Mouse (Mus musculus) lung, postnatal 14 days (tissue): ENCODE data around the gene Dock2.
A peak's percentile ranks its signal among the peaks of the same experiment; 100 is the strongest.
"Not testable (repeated sequence)": the region's sequence is repeated elsewhere in the genome, so short reads cannot be mapped to it uniquely, and the experiment has no call there.

Experiments used
- DNase-seq: peaks from one replicate; pipeline ENCODE4 v3.0.0; 2021

The Dock2 gene

DNA sequence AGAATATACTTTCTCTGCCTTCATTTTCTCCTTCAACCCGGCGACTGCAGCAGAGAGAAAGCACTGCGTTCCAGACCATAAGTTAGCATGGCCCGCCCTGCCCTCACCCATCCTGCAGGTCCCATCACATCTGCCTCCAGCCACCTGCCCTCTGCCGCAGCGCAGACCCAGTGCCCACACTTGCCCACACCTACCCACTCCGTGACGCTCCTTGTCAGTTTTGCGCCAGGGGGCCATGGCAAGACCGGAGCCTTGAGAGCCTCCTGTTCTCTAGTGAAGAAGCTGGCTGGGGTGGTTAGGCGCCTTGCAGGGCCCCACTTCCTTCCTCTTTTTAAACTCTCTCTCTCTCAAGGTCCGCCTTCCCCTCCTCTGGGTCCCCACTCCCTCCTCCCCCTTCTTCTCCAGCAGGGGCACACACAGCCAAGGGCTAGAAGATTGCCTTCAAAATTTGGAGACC is at the start of gene Dock2:
Gene Dock2 (minus strand): TSS at position 306 of the 457 bp plus-strand sequence.
- DNase-seq: peak; percentile 38

DNA sequence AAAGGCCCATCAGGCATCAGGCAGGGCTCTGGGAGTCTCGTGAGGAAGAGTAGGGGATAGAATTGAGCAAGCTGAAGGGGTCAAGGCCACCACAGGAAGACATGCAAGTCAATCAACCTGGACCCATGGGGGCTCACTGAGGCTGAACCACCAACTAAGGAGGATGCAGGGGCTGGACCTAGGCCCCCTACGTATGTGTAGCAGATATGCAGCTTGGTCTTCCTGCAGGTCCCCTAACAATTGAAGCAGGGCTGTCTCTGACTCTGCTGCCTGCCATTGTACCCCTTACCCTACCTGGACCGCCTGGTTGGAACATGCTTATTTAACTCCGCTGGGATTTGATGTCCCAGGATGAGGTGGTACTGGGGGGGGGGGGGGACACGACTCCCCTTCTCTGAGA is 49.0 kb upstream of the Dock2 start:
- no peak for DNase-seq

DNA sequence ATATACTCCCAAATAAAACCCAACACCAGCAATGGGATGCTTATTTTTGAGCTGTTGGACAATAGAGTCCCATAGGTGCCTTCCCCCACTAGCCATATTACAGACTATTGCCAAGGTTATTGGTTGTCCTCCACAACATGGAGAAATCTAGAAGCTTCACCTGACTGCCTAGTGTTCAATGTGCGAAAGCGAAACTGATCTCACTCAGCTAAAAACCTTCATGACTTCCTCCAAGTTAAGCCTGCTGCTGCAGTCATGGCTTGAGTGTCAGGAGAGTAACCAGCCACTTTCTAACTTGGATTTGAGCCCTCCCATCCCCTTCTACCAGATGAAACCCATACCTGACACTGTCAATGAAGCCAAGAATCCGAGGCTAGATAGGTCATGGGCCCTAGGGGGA is 44.1 kb upstream of the Dock2 start:
- no peak for DNase-seq

DNA sequence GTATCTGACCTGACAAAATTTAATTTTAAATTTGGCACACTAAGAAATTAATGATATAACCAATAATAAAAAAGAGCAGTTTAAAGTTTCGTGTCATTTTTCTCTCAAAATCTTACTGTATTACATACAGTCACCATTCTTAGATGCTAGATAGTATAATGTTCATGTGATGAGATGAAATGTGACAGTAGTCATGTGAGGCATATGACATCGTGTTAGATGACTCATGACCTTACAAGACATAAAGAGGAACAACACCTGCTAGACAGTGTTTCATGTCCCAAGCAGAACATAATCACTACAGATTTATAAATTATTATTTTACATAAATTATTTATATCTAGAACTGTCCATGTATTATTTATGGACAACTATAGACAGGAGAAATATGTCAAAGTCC is 43.2 kb upstream of the Dock2 start:
- no peak for DNase-seq

DNA sequence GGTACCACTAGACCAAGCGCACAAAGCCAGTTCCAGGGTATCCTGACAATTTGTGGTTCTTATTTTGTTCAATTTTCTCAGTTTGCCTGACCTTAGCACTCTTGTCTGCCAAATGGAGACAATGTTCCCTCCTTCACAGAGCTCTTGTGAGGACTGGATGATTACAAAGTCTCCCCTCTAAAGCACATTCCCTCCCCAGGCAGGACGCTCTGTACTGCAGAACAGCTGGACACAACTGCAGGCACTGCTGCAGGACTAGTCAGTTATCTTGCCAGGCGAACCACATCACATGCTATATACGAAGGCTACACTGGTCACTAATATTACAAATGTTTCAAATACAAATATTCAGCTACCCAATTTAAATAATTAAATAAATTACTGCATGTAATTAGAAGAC is 41.1 kb upstream of the Dock2 start:
- no peak for DNase-seq

DNA sequence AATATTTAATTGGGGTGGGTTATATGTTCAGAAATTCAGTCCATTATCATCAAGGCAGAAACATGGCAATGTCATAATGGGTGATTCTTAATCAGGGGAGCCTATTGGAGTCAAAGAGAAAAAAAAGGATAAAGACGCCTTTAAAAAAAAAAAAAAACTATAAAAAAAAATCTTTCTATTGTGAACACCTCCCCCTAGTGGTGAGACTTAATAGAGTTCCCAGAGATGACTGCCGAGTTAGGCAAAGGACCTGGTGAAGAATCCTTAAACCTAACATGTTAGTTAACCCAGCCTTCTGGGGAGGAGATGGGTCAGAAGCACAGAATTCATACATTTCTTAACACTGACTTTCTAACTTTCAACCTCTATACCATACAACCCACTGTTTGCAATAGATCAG is 31.1 kb upstream of the Dock2 start:
- DNase-seq: peak; percentile 3

DNA sequence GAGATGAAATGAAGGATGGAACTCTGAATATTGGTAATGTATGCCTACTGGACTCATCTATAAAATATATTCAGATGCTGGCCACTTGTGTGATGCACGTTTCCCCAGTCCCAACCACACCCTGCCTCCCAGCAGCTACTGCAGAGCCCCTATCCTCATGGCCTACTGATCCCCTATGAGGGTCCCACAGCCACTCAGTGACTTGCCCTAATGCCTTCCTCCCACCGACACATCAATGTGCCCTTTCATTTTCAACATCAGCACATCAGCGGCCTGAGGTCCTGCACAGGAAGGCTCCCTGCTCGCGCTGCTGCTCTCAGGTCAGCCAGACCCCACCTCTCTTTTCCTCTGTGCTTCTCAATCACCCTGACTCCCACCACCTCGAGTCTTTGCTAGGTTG is 30.6 kb upstream of the Dock2 start:
- DNase-seq: no peak

DNA sequence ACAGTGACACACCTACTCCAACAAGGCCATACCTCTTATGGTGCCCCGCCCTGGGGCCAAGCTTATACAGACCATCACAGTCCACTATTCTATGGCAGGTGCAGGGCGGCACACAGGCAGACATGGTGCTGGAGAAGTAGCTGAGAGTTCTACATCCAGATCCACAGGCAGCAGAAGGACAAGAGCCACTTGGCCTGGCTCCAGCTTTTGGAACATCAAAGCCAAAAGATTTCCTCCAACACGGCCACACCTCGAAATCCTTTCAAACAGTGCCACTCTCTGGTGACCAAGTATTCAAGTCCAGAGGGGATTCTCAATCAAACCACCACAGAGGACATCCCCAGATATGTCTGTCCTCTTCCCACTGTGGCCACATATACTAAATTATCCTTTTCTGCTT is 21.3 kb upstream of the Dock2 start:
- DNase-seq: not testable (repeated sequence)

DNA sequence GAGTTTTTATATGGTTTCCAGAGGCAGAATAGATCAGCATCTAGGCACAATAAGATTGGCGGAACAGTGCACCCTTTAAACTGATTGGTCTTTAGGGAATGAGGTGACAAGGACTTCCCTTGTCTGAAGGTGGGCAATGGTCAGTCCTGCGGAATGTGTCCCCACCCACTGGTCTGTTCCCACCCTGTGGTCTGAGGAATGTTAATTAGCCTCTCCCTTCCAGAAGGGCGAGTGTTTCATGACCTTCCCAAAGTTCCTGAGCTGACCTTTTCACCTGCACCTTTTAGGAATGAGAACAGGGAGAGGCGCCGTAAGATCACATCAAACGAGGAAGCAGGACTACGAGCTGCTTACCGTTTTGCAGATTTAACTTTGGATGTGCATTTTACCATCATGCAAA is 14.4 kb upstream of the Dock2 start:
- not testable (repeated sequence) for DNase-seq

DNA sequence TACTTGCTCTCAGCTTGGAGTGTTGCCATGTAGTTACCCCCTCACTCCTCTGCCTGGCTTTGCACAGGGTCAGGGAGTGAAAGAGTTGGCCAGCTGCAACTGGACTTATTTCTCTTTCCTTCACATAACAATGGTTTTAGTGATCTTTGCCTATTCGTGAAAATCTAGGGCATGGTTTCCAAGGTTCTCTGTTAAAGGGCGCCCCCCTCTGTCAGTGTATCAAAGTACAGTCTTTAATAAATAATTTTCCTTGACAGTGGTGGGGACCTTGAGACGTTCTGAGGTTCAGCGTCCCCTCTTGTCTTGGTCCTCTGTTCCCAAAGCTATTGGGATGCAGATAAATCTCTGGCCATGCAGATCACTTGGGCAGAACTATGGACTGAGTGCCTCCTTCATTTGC is 12.4 kb upstream of the Dock2 start:
- DNase-seq: no peak

DNA sequence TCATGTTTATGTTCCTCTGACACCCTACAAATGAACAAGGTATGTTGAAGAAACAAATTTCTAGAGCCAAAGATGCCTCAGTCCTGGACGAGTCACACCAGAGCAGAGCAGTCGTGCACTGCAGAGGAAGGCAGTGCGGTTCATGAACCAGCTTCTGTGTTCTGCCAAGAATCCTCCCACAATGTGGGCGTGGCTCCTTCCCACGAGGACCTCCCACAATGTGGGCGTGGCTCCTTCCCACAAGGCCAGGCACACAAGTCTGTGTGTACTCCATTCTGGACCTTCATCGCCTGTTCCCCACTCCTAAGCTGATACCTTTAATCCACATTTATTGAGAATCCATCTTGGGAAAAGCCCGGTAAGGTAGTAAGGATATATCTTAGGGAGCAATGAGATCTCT is 8.2 kb upstream of the Dock2 start:
- DNase-seq: no peak

DNA sequence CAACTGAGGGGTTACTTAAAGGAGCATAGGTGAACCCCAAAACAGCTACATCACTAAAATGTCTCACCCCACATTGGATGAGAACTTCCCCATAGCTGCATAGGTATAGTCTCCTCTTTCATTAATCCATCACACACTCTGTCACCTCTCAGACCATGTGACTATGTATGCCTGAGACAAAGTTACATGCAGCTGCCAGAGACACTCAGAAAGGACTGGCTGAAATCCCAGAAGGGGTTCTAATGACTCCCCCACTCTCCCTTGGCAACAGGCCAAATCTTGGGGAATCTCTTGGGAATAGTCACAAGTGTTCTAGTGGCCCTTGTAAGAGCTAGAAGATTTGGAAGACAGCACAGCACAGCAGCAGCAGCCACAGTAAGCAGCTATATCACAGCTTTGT is 1.2 kb upstream of the Dock2 start:
- DNase-seq: no peak

DNA sequence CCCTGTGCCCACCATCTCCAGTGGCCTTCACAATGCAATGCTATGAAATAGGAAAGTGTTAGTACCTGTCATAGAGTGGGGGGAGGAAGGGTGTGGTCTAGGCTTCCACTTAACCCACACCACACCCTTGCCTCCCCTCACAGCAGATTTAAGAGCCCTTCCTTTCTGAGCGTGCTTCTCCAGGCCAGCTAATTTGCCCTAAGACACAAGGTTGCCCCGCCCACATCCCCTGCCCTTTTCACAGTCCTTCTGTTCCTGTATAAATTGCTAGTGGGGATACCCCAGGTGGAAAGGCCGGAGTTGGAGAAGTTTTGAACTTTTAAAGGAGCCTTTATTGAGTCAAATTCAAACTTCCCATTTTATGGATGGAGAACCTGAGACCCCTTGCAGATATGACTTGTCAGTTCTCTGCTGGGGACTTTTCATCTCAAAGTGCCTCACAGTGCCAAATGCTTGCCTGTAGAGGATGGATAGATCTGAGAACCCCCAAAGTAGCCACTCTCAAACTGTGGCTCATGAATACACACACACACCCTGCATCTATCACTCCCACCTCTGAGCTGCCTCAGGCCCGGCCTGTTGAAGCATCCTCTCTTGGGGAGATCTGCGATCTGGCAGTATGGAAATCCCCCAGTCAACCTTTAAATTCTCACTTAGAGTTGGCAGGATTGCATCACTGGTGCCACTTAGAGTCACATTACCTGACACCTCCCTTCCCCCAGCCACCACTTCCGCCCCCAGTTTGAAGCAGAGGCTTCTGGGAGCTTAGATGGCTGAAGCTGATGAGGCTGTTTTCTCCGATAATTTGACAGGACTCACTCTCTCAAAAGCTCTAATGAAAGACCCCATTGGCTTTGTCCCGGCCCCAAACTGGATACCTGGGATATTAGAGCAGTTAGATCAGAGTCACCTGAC is 919 bp downstream of the Dock2 start:
- DNase-seq: peak; percentile 41

DNA sequence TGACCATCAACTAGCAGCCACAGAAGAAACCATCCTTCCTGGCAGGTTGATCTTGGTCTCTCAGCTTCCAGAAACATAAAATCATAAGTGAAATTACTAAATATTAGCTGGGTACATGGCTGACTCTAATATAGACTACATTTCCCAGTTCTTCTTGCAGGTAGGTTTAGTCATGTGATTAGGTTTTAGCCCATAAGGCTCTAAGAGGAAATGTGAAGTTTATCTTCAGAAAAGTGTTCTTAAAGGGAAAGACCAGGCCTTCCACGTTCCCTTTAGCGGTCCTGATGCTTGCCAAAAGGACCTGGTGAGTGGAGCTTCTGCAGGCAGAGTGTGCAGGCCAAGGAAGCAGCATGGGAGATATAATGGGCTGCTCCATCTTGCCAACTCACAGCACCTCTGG is 2.9 kb downstream of the Dock2 start:
- no peak for DNase-seq

DNA sequence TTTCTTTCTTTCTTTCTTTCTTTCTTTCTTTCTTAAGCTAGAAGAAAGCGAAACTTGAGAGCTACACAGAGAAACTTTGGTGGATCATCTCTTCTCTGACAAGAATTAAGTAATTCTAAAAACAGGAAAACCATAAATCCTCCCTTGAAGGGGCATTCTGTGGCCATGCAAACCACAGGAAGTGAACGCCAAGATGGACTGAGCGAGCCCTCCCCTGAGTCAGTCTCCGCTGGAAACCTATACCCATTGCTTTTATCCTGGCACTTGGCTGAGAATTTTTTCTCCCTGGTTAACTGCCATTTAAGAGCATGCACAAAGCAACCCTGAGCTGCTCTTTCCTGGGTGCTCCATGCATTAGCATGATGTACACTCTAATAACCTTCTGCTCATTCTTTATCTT is 3.7 kb downstream of the Dock2 start:
- DNase-seq: no peak

DNA sequence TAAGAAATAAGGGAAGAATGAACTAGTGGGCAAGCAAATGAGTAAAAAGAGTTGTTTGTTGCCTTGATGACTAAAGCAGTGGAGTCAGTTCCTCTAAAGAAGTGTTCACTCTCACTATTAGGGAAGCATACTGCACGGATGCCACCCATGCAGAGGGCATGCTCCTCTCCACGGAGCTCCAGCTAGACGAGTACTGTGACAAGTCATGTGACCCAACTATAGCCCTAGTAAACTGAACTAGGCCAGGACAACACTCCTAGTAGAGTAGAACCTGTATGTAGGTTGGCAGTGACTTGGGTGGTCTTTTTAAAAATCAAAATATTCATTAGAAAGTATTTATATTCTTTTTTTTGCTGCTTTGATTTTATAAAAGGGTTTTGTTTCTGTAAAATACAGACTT is 5.3 kb downstream of the Dock2 start:
- no peak for DNase-seq

DNA sequence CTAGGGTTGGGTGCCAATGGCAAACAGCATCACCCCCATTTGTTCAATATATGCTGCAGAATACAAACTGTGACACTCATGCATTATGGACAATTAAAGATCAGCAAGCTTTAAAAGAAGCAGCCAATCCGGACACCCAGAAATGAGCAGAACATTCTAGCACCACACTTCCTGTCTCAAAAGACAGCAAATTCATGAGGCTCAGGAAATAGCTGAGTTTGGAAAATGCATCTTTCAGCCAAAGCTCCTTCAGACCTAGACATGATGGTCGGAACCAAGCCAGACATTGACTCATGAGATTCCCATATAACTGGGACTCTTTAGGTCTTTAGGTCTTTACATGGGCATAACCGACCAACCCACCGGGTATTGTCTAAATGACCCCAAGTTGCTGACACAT is 6.2 kb downstream of the Dock2 start:
- no peak for DNase-seq

DNA sequence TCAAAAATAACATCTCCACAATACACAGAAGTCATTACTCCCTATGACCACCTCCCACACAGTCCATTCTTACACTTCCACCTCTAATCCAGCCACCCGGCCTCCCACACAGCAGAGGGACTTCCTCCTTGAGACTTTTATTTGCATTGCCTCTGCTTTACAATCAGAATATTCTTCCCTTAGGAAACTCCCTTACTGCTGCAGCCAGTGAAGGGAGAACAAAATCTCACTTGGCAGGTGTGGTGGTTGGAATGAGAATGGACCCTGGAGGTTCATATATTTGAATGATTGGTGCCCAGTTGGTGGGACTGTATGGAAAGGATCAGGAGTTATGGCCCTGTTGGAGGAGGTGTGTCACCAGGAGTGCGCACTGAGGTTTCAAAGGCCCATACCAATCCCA is 7.6 kb downstream of the Dock2 start:
- no peak for DNase-seq

DNA sequence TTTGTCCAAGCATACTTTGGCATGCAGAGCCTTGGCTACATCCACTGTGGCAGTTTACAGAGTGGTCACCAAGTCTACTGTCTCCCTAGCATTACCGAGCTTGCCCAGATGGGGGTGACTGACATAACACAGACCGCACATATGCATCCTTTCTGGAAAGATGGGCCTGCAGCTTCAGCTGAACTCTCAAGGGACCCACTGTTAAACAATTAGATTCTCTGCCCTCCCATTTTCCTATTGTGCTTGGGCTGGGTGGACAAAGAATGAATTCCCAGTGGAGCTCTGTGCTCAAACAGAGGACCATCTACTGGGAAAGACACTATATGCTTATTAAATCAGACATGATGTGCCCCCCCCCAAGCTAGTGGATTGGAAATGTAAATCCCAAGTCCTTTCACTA is 9.1 kb downstream of the Dock2 start:
- DNase-seq: no peak

DNA sequence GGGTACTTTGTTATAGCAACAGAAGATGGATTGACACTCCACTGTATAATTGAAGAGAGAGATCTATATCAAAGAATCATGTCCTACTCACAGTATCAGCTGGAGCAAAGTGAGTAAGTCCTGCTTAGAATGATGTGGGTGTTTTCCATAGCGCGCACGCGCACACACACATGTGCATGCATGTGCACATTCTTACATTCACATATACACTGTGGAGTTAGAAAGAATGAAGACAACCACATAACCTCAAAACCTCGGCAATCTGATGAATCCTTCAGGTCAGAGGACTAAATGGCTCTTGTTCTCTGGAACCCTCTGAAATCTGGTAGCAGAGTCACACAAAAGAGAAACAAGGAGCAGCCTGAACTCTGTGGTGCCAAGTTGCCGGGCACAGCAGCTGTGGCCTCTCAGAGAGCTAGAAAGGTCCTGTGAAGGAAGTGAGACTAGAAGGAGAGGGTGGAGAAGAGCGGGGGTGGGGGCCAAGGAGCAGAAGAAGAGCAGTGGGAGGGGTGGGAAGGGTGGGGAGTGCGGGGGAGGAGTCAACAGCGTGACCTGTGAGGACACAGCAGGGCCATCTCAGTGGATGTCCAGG is 10.3 kb downstream of the Dock2 start:
- DNase-seq: no peak

DNA sequence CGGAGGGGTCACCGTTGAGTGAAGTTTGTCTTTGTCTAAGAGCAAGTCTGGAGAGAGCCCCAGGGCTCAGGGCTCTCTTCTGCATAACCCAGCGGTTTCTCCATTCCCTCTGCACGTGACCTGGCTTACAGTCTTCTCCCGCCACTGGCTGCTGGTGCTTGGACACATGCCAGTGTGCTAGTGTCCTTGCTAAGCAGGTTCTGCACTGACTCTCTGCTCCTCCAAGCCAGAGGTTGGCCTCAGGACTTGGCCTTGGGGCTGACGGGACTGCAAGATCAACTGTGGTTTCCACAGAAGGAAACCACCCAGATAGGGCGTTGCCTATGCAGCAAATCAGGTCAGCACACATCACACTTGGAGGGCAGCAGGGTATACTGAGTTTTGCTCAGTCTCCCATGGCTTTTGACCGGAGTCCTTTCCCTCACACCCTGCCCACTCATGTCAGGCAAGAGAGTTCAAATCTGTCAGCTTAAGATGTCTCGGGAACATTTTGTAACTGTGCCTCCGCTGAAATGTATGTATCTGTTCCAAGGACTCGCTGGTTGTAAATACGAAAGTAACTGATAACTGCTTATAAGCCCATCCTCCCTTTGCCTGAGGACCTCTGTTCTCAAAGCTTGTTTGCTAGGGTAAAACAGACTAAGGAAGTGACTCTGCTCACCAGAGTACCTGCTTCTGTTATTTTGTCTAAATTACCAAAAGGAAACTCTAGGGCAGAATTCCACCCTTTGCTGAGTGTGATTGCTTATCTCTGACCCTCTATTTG is 12.3 kb downstream of the Dock2 start:
- peak; percentile 46 for DNase-seq

DNA sequence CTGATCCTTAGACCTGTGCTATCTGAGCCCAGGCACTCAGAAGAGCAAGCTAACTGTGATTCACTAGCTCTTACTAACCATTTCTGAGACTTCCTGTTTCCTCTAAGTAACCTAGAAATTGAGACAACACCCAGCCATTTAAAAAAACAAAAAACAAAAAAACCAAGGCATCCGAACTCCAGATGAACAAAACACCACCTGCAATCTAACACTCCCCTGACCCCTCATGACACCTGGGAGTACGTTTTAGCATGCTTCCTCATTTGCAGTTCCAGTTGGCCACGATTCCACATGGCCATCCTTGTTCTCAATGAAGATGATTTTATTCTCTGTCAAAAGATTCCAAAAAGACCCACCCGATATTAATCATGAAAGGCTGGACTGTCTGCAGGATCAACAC is 13.0 kb downstream of the Dock2 start:
- no peak for DNase-seq

DNA sequence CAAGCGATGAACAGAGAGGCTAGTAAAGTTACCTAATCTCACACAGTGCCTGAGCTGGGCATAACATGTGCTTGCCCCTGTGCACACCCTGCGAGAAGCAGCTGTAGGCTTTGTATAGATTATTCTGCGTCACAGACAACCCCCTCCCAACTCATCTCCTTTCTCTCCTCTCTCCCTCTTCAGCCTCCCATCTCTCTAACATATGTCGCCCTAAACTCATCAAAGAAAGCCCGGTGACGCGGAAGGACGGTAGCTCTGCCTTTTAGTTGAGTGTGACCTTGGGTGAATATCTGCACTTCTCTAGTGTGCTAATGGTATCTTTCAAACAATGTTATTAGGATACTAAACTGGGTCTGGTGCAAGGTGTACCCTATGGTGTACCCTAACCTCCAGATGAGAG is 13.7 kb downstream of the Dock2 start:
- DNase-seq: no peak

DNA sequence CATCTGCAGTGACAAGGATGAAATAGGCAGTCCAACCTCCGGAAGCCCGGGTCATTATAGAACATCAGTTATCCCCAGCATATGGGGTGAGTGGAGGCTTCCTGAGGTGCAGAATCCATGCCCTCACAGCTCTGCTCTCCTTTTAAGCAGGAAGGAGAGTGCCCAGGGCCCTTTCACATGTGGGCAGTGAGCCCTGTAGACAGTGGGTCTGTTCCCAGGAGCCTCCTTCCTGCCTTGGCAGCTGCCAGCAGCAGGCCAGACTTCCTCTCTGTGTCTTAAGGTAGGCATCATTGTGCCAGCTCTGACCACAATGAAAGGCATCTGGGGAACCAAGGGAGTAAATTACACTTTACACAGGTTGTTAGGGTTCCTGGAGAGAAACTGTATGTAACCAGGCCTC is 14.3 kb downstream of the Dock2 start:
- no peak for DNase-seq
